Mouse (Mus musculus) ES-E14 (cell line): ENCODE measurements around the gene P3h2.

ENCODE experiments used
- HCFC1 ChIP-seq: IDR thresholded peaks from 2 replicates; pipeline ENCODE4 v1.6.1; 2012; ENCODE audit warnings: low read length, inconsistent platforms, borderline replicate concordance; ENCODE audit not compliant: insufficient read depth
- MAFK ChIP-seq: IDR thresholded peaks from 2 replicates; pipeline ENCODE4 v1.6.1; 2014; ENCODE audit warnings: mild to moderate bottlenecking, low read depth, low read length, inconsistent platforms; ENCODE audit not compliant: insufficient read depth
- ZC3H11A ChIP-seq: IDR thresholded peaks from 2 replicates; pipeline ENCODE4 v1.6.1; 2012; ENCODE audit warnings: low read depth, mild to moderate bottlenecking, inconsistent platforms, low read length, borderline replicate concordance
- ZNF384 ChIP-seq: IDR thresholded peaks from 2 replicates; pipeline ENCODE4 v1.6.1; 2012; ENCODE audit warnings: low read depth, low read length, inconsistent platforms

DNA sequence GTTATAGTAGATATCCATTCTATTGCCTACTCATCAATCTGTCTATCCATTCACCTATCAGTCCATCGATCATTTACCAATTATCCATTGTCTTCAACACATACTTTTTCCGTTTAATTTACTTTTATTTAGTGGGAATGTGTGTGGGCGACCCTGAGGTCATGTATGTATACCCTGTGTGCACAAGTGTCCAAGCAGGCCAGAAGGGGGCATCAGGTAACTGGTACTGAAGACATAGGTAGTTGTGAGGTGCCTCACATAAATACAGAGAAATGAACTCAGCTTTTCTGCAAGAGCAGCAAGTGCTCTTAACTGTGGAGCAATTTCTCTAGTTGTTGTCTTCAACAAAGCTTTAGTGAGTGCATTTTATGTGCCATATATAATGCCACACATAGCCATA is 79.2 kb downstream of the P3h2 start:
- TF ChIP-seq HCFC1 (no peak), ZC3H11A (no peak), MAFK (no peak), ZNF384 (no peak)
